Mouse (Mus musculus) liver, postnatal 0 days (tissue): ENCODE results near the gene Elac2.

Source experiments
- CTCF ChIP-seq: sonication (generic); IDR thresholded peaks from 2 replicates; pipeline ENCODE4 v1.5.1; 2016; ENCODE audit warnings: antibody characterized with exemption, low read depth
- EP300 ChIP-seq: IDR thresholded peaks from 2 replicates; pipeline ENCODE4 v1.6.1; 2016; ENCODE audit warnings: antibody characterized with exemption, low read depth, mild to moderate bottlenecking

- TF ChIP-seq CTCF (no peak), EP300 (no peak)
These were observed 22.9 kb downstream of the Elac2 start for GRCm38 (mm10) chr11:65001729-65002128.
